Mouse (Mus musculus) G1E (cell line): Measurements from ENCODE around the gene Bmp2k. TPM values are rescaled to one million over a fixed set of nuclear protein-coding genes. Genes with fewer than 3 reads are reported as not detected.

Source experiments
- ATAC-seq: 2 replicates; pipeline ENCODE4 v1.8.0; 2016; ENCODE audit warnings: mild to moderate bottlenecking; ENCODE audit not compliant: insufficient number of reproducible peaks, poor library complexity, low FRiP score, severe bottlenecking; ENCODE audit errors: extremely low read depth
- DNase-seq: peaks from one replicate; pipeline ENCODE4 v3.0.0; 2012; ENCODE audit warnings: low spot score
- H3K27me3 ChIP-seq: 2 replicates; pipeline ENCODE4 v1.6.1; 2012; ENCODE audit warnings: mild to moderate bottlenecking, low read length, inconsistent platforms; ENCODE audit not compliant: insufficient read depth
- H3K36me3 ChIP-seq: replicated peaks from 2 replicates; pipeline ENCODE3; 2012; ENCODE audit warnings: mild to moderate bottlenecking, inconsistent platforms
- H3K4me1 ChIP-seq: 2 replicates; pipeline ENCODE4 v1.6.1; 2012; ENCODE audit warnings: low read depth, low read length, inconsistent platforms, mixed read lengths; ENCODE audit not compliant: insufficient read depth
- H3K4me3 ChIP-seq: 2 replicates; pipeline ENCODE4 v1.5.1; 2012; ENCODE audit warnings: low read depth, mild to moderate bottlenecking, inconsistent platforms, low read length, moderate library complexity, mixed read lengths
- H3K9me3 ChIP-seq: replicated peaks from 2 replicates; pipeline ENCODE4 v1.6.1; 2012; ENCODE audit warnings: inconsistent platforms
- CTCF ChIP-seq: IDR thresholded peaks from 2 replicates; pipeline ENCODE4 v1.5.1; 2012; ENCODE audit warnings: low read depth, low read length, inconsistent platforms, mixed read lengths
- GATA1 ChIP-seq: IDR thresholded peaks from 2 replicates; pipeline ENCODE4 v1.6.1; 2012; ENCODE audit warnings: borderline replicate concordance, low read length, inconsistent platforms, mixed read lengths
- GATA2 ChIP-seq: IDR thresholded peaks from 2 replicates; pipeline ENCODE4 v1.6.1; 2012; ENCODE audit warnings: low read depth, low read length, inconsistent platforms, borderline replicate concordance
- POLR2AphosphoS5 ChIP-seq: IDR thresholded peaks from 2 replicates; pipeline ENCODE4 v1.6.1; 2012; ENCODE audit warnings: low read depth, low read length, inconsistent platforms; ENCODE audit not compliant: insufficient replicate concordance
- TAL1 ChIP-seq: conservative IDR thresholded peaks from 2 replicates; pipeline ENCODE4 v1.6.1; 2012; ENCODE audit warnings: low read depth, low read length, inconsistent platforms, mixed read lengths
- polyA plus RNA-seq: library from polyadenylated mRNA; stranded (reverse); fragments of >175 nt; gene quantifications from 2 replicates; pipeline ENCODE4 v1.2.3, GENCODE M21; 2012
- total RNA-seq, 2 experiments: library from RNA; stranded (forward) in 1 of 2; stranded (reverse) in 1 of 2; fragments of 200-1000 nt in 1 of 2; fragments of >200 nt in 1 of 2; fragmentation: Nextera tagmentation in 1 of 2; gene quantifications; 2 replicates each; pipeline ENCODE4 v1.2.3; 2014 to 2017

Gene Bmp2k
- total and polyA plus RNA-seq, 3 experiments: 52.6 to 944 (median 380) TPM

DNA sequence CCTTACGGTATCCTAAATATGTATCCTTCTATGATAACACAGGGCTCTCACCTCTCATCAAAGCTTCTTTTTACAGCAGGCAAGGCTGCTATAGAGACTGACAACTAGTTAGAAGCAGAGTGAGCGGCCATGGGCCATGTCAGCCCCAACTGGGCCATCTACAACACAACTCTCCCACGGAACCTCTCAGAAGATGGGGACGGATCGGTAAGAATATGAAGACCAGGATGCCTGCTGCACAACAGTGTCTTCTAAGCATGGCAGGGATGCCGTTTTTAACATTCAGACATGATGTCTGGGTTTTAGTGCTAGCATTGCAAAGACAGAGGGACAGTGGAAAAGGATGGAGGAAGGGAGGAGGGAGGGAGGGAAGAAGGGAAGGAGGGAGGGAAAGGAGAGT is 6.3 kb upstream of the Bmp2k start:
- TF ChIP-seq GATA1 (no peak), GATA2 (no peak), CTCF (no peak), TAL1 (no peak), POLR2AphosphoS5 (no peak)
- H3K4me1 ChIP-seq: peaks cover 87% of the 10 kb centered on the region

DNA sequence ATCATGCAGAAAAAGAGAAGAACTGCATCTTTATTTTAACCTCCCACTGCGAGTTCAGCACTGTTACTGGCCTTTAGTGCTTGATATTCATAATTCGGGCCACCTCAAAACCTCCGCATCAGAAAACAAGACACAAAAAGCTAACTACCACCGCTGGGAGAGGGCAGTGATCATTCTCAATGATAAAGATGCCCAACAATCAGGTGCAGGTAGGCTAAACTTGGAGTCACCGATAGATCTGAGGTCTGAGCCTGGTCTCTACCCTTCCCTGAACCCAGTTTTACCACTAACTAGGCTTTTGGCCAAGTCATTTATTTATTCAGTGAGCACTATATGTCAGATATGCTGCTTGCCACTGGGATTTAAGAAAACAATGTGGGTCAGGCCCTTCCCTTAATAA is 4.8 kb upstream of the Bmp2k start:
- no peaks in the 10 kb centered on the region for H3K9me3 ChIP-seq
- H3K27me3 ChIP-seq: no peaks in the 10 kb centered on the region
- H3K4me1 ChIP-seq: peaks cover 80% of the 10 kb centered on the region
- H3K36me3 ChIP-seq: no peaks in the 10 kb centered on the region
- DNase-seq: no peak
- no peak for TF ChIP-seq GATA1
- no peak for TF ChIP-seq GATA2
- TF ChIP-seq TAL1: no peak
- TF ChIP-seq POLR2AphosphoS5: no peak
- TF ChIP-seq CTCF: no peak
- H3K4me3 ChIP-seq: no peak overlapping the region
- ATAC-seq: no peak

More for the DNA sequence above, 6.3 kb upstream of the Bmp2k start:
- Histone ChIP-seq H3K36me3 (no peaks in the 10 kb centered on the region), H3K4me3 (no peak overlapping the region), H3K9me3 (no peaks in the 10 kb centered on the region), H3K27me3 (no peaks in the 10 kb centered on the region)
- ATAC-seq (no peak), DNase-seq (no peak)

DNA sequence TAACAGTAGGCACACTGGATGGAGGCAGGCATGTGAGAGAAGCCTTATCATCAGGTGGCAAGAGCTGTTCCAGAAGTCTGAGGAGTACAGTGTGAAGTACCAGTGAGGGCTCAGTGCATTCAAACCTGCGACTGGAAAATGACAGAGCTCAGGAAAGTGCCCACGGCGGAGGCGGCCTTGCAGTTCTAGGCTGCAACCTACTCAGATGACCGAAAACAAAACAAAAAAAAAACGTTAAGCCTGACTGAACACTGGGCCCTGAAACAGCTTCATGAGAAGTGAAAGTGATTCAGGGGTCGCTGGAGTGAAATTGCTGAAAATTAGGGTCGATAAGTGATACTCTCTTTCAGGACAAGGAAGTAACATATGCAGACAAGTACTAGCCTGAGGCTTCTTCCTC is 4.4 kb upstream of the Bmp2k start:
- no peaks in the 10 kb centered on the region for H3K36me3 ChIP-seq
- DNase-seq (no peak), ATAC-seq (no peak)
- no peak overlapping the region for H3K4me3 ChIP-seq
- peaks cover 77% of the 10 kb centered on the region for H3K4me1 ChIP-seq
- TF ChIP-seq GATA2 (no peak), CTCF (no peak), POLR2AphosphoS5 (no peak), TAL1 (no peak), GATA1 (no peak)
- H3K9me3 ChIP-seq: no peaks in the 10 kb centered on the region
- H3K27me3 ChIP-seq: no peaks in the 10 kb centered on the region

DNA sequence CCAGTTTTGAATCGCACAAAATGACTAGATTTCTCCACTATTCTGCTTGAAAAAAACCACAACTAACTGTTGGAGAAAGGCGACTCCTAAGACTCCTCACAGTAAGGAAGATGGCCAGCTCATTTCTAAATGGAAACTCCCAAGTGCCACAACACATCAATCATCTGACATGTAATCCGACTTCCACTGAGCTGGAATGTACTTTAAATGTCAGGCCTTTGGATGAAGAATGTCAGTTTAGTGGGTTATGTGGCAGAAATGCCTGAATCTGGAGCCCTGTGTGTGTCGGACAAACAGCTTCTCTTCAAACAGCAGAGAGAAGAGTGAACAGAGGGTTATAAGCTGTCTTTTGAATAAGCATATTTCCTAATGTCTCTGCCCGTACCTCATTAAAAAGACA is 1.7 kb upstream of the Bmp2k start:
- peaks cover 52% of the 10 kb centered on the region for H3K4me1 ChIP-seq

DNA sequence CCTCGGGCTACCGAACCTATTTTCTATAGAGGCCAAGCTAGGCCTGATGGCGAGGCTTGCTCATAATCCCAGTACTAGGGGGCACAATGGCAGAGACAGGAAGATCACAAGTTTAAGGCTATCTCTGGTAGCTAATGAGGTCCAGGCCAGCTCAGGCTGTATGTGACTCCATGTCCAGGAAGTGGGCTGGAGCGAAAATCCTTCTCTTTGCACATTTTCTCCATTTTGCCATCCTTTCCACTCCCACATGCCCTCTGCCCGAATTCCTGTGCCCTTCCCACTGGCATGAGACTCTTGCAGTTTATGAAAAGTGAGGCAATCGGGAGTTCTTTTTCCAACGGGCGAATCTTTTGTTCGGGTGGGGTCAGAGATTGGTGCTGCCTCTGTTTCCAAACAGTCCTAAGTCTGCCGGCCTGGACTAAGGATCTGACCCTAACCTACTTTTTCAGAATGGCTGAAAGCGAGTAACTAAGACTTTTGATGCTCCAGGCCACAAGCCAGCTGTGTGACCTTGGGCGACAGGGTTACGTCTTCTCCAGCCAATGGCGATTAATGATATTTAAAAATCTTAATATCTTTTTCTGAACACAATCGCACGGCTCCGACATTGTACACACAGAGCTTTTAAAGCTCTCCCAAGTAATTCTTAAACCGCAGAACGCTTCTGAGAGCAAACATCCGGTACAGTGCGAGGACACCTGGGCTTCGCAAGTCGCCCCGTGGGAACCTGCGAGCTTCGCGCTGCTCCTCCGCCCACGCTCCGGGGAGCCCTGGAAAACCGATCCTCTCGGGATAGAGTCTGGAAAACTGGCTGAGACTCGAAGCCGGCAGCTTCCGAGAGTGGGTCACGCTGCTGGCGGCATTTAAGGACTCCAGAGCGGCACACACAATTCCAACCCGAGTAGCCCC is 834 bp upstream of the Bmp2k start:
- TF ChIP-seq GATA1 (no peak), POLR2AphosphoS5 (no peak), GATA2 (no peak), CTCF (no peak), TAL1 (no peak)
- no peak for ATAC-seq
- peaks cover 23% of the 10 kb centered on the region for H3K36me3 ChIP-seq
- H3K4me1 ChIP-seq: peaks cover 51% of the 10 kb centered on the region
- no peaks in the 10 kb centered on the region for H3K27me3 ChIP-seq
- no peaks in the 10 kb centered on the region for H3K9me3 ChIP-seq
- peak overlapping the region; percentile 90 for H3K4me3 ChIP-seq
- DNase-seq: no peak

More for the DNA sequence above, 1.7 kb upstream of the Bmp2k start:
- ATAC-seq: no peak
- H3K9me3 ChIP-seq: no peaks in the 10 kb centered on the region
- DNase-seq: no peak
- H3K36me3 ChIP-seq: peaks cover 14% of the 10 kb centered on the region
- TF ChIP-seq TAL1 (no peak), GATA1 (no peak), POLR2AphosphoS5 (no peak), CTCF (no peak)
- peak overlapping the region; percentile 90; the same call in 1 of the 2 replicates for H3K4me3 ChIP-seq
- H3K27me3 ChIP-seq: no peaks in the 10 kb centered on the region

DNA sequence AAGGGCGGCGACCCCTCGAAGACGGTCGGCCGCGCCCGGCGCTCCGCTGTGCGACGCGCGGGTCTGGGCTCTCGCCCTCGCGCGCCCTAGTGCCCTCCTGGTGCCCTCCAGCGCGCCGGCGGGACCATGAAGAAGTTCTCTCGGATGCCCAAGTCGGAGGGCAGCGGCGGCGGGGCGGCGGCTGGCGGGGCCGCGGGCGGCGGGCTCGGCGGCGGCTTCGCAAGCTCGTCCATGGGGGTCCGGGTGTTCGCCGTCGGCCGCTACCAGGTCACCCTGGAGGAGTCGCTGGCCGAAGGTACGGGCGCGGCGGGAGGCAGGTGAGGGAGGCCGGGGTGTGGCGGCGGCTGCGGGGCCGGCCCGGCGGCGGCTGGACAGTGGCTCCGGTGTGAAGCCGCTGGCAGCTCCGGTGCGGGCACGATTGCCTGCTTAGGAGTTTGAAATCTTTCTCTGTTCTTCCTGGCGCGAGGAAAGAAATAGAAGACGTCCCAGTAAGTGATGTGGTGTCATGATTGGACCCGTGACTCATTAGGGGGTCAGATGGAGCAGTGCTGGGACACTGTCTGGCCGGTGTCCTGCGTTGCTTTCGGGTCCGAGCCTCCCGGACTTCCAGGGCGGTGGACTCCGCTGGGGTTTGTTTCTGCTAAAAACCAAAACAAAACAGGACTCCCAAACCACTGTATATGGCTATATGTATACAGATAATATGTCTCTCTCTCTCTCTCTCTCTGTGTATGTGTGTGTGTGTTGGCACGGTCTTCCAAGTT is 495 bp downstream of the Bmp2k start:
- Histone ChIP-seq H3K36me3 (peaks cover 32% of the 10 kb centered on the region), H3K27me3 (no peaks in the 10 kb centered on the region), H3K4me1 (peaks cover 53% of the 10 kb centered on the region)

More for the DNA sequence above, 495 bp downstream of the Bmp2k start:
- no peaks in the 10 kb centered on the region for H3K9me3 ChIP-seq
- peak overlapping the region; percentile 90 for H3K4me3 ChIP-seq
- DNase-seq (no peak), ATAC-seq (no peak)
- TF ChIP-seq GATA2 (no peak), GATA1 (no peak), TAL1 (no peak), CTCF (no peak), POLR2AphosphoS5 (no peak)
